Mouse (Mus musculus): ENCODE data around the gene Siva1. TPM values are rescaled to one million over a fixed set of nuclear protein-coding genes. Genes with fewer than 3 reads are reported as not detected.

Siva1 gene
- polyA plus RNA-seq, 1 experiment from 2014 or later, result 129 TPM

- Histone ChIP-seq H3K36me3 (peaks cover 56% of the 10 kb centered on the region), H3K27ac (replicated peaks) (no peak overlapping the region), H3K4me1 (peaks cover 34% of the 10 kb centered on the region), H3K9me3 (no peaks in the 10 kb centered on the region), H3K4me2 (no peak overlapping the region), H3K27me3 (replicated peaks) (no peaks in the 10 kb centered on the region), H3K4me3 (no peak overlapping the region), H3K9ac (0 out of 2 replicates have a peak overlapping the region, but pooled peaks have one; percentile 8)
- 36% methylated on average over 6 of the region's 6 CpGs for WGBS
- no peak for ATAC-seq (ENCODE audit: extremely low read depth, insufficient number of reproducible peaks, low FRiP score, low TSS enrichment)
These were observed 38.7 kb upstream of the Siva1 start for GRCm38 (mm10) chr12:112605766-112606165.

DNA sequence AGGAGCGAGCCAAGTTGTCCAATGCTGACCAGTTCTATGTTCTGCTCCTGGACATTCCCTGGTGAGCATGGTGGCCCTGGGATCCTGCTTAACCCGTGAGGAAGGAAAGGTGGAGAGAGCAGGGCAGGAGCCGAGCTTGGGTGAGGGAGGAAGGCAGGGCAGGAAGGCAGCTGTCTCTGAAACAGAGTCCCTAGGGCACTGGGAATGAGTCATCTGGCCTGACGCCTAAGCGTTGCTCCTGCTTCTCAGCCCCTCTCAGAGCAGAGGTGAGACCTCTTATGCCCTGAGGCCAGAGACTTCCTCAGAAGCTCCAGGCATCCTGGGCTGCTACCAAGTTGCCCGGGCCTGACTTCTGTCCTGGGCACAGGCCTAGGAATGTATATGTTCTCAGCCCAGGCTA lies 37.5 kb upstream of the Siva1 start:
- Histone ChIP-seq H3K36me3 (peaks cover 56% of the 10 kb centered on the region), H3K4me1 (peaks cover 34% of the 10 kb centered on the region), H3K4me2 (no peak overlapping the region), H3K9me3 (no peaks in the 10 kb centered on the region), H3K27me3 (replicated peaks) (no peaks in the 10 kb centered on the region), H3K4me3 (no peak overlapping the region), H3K9ac (no peak overlapping the region), H3K27ac (replicated peaks) (no peak overlapping the region)
- 55% methylated on average over 6 of the region's 6 CpGs for WGBS
- no peak for ATAC-seq (ENCODE audit: extremely low read depth, insufficient number of reproducible peaks, low FRiP score, low TSS enrichment)

- peaks cover 34% of the 10 kb centered on the region for H3K4me1 ChIP-seq
- H3K9ac ChIP-seq, result peak overlapping the region; percentile 50
- H3K4me2 ChIP-seq, result no peak overlapping the region
- peak overlapping the region; percentile 54 for H3K27ac ChIP-seq (replicated peaks)
- no peak overlapping the region for H3K4me3 ChIP-seq
- ATAC-seq (ENCODE audit: extremely low read depth, insufficient number of reproducible peaks, low FRiP score, low TSS enrichment), result no peak
- WGBS, result 71% methylated on average over 10 of the region's 10 CpGs
- H3K27me3 ChIP-seq (replicated peaks), result no peaks in the 10 kb centered on the region
- H3K36me3 ChIP-seq, result peaks cover 42% of the 10 kb centered on the region
- no peaks in the 10 kb centered on the region for H3K9me3 ChIP-seq
These were observed 35.4 kb upstream of the Siva1 start for GRCm38 (mm10) chr12:112609031-112609430.

DNA sequence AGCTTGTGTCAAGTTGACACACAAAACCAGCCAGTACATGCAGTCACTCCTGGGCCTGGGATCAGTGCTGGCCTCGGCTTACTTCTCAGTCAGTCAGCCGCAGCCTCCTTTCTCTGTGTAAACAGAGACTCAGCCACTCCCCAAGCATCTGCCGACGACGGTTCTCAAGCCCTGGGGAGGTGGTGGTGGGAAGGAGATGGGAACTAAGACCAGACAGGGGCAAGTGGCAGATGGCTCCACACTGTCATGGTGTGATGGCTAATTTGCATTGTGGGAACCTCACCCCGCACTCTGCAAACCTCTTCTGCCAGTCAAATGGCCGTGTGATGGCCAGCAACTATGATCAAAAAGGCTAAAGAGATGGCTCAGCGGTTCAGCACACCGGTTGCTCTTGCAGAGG lies 27.8 kb upstream of the Siva1 start:
- no peak overlapping the region for H3K9ac ChIP-seq
- H3K27ac ChIP-seq (replicated peaks), result peak overlapping the region; percentile 95
- H3K4me1 ChIP-seq, result peaks cover 49% of the 10 kb centered on the region
- ATAC-seq (ENCODE audit: extremely low read depth, insufficient number of reproducible peaks, low FRiP score, low TSS enrichment), result no peak
- no peaks in the 10 kb centered on the region for H3K9me3 ChIP-seq
- H3K4me3 ChIP-seq, result no peak overlapping the region
- 58% methylated on average over 9 of the region's 9 CpGs for WGBS
- H3K4me2 ChIP-seq, result no peak overlapping the region
- peaks cover 2% of the 10 kb centered on the region; the same call in 1 of the 2 replicates for H3K36me3 ChIP-seq
- H3K27me3 ChIP-seq (replicated peaks), result peaks cover 22% of the 10 kb centered on the region

GRCm38 (mm10) chr12:112617184-112617583 lies 27.3 kb upstream of the Siva1 start:
- Histone ChIP-seq H3K4me2 (no peak overlapping the region), H3K9ac (no peak overlapping the region), H3K27ac (replicated peaks) (peak overlapping the region; percentile 95), H3K4me1 (peaks cover 54% of the 10 kb centered on the region), H3K4me3 (no peak overlapping the region), H3K27me3 (replicated peaks) (peaks cover 27% of the 10 kb centered on the region), H3K9me3 (no peaks in the 10 kb centered on the region), H3K36me3 (no peaks in the 10 kb centered on the region)
- ATAC-seq (ENCODE audit: extremely low read depth, insufficient number of reproducible peaks, low FRiP score, low TSS enrichment), result no peak
- 62% methylated on average over 11 of the region's 11 CpGs for WGBS

- peak; percentile 56; the same call in 1 of the 2 replicates for ATAC-seq (ENCODE audit: extremely low read depth, insufficient number of reproducible peaks, low FRiP score, low TSS enrichment)
- Histone ChIP-seq H3K4me3 (no peak overlapping the region), H3K27me3 (replicated peaks) (peaks cover 27% of the 10 kb centered on the region), H3K4me2 (peak overlapping the region; percentile 90), H3K4me1 (peaks cover 61% of the 10 kb centered on the region), H3K9me3 (no peaks in the 10 kb centered on the region), H3K27ac (replicated peaks) (peak overlapping the region; percentile 95), H3K9ac (peak overlapping the region; percentile 53), H3K36me3 (no peaks in the 10 kb centered on the region)
- WGBS, result 5% methylated on average over 8 of the region's 8 CpGs
These were observed 26.5 kb upstream of the Siva1 start for GRCm38 (mm10) chr12:112617898-112618380.

GRCm38 (mm10) chr12:112618981-112619685 lies 25.3 kb upstream of the Siva1 start:
- peaks cover 27% of the 10 kb centered on the region for H3K27me3 ChIP-seq (replicated peaks)
- H3K4me3 ChIP-seq, result peak overlapping the region; percentile 64
- no peaks in the 10 kb centered on the region for H3K9me3 ChIP-seq
- H3K4me1 ChIP-seq, result peaks cover 73% of the 10 kb centered on the region
- H3K4me2 ChIP-seq, result peak overlapping the region; percentile 90
- H3K27ac ChIP-seq (replicated peaks), result peak overlapping the region; percentile 95
- ATAC-seq (ENCODE audit: extremely low read depth, insufficient number of reproducible peaks, low FRiP score, low TSS enrichment), result no peak
- H3K36me3 ChIP-seq, result no peaks in the 10 kb centered on the region
- WGBS, result 12% methylated on average over 13 of the region's 13 CpGs
- peak overlapping the region; percentile 92 for H3K9ac ChIP-seq

DNA sequence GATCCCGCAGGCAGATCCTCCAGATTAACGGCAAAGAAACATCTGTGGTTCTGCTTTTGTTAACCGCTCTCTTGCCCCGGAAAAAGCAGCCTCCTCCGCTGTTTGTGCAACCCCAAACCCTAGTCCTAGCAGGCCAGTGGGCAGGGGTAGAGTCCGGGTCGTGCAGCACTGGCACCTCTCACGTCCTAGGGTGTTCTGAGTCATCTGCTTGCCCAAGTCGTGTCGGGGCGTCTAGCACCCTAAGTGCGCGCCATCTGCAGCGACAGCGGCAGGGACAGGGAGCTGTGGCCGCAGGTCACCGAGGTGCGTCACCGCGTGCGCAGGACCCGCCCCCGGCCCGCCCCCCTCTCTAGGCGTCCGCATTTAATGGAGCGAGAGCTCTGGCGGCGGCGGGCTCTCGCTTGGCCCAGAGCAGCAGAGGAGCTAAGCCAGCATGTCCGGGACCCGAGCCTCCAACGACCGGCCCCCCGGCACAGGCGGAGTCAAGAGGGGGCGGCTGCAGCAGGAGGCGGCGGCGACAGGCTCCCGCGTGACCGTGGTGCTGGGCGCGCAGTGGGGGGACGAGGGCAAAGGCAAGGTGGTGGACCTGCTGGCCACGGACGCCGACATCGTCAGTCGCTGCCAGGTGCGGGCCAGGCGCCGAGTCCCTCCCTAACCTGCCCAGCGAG lies 24.7 kb upstream of the Siva1 start, which contains the start of gene Adssl1:
Gene Adssl1 (plus strand): TSS at position 360 of the 668 bp plus-strand sequence.
- H3K36me3 ChIP-seq, result no peaks in the 10 kb centered on the region
- under 1% methylated on average over 56 of the region's 56 CpGs for WGBS
- H3K4me2 ChIP-seq, result peak within 1 kb of the TSS; percentile 90
- H3K4me3 ChIP-seq, result peak within 1 kb of the TSS; percentile 64
- peaks cover 27% of the 10 kb centered on the region for H3K27me3 ChIP-seq (replicated peaks)
- H3K4me1 ChIP-seq, result peaks cover 72% of the 10 kb centered on the region
- ATAC-seq (ENCODE audit: extremely low read depth, insufficient number of reproducible peaks, low FRiP score, low TSS enrichment), result peak; percentile 44; the same call in 1 of the 2 replicates
- H3K9ac ChIP-seq, result peak within 1 kb of the TSS; percentile 92
- H3K27ac ChIP-seq (replicated peaks), result peak within 1 kb of the TSS; percentile 95
- no peaks in the 10 kb centered on the region for H3K9me3 ChIP-seq

GRCm38 (mm10) chr12:112620354-112621061 lies 24.0 kb upstream of the Siva1 start:
- H3K4me1 ChIP-seq, result peaks cover 68% of the 10 kb centered on the region
- 8% methylated on average over 16 of the region's 16 CpGs for WGBS

GRCm38 (mm10) chr12:112621900-112622299 lies 22.6 kb upstream of the Siva1 start:
- H3K4me2 ChIP-seq, result peak overlapping the region; percentile 90
- no peaks in the 10 kb centered on the region for H3K36me3 ChIP-seq
- H3K27me3 ChIP-seq (replicated peaks), result peaks cover 27% of the 10 kb centered on the region
- no peak for ATAC-seq (ENCODE audit: extremely low read depth, insufficient number of reproducible peaks, low FRiP score, low TSS enrichment)
- peak overlapping the region; percentile 92 for H3K9ac ChIP-seq
- H3K9me3 ChIP-seq, result no peaks in the 10 kb centered on the region
- no peak overlapping the region for H3K4me3 ChIP-seq
- no peak overlapping the region for H3K27ac ChIP-seq (replicated peaks)
- H3K4me1 ChIP-seq, result peaks cover 78% of the 10 kb centered on the region
- WGBS, result 73% methylated on average over 3 of the region's 3 CpGs

More at GRCm38 (mm10) chr12:112620354-112621061, 24.0 kb upstream of the Siva1 start:
- 0 out of 2 replicates have a peak, but pooled peaks have one; percentile 2 for ATAC-seq (ENCODE audit: extremely low read depth, insufficient number of reproducible peaks, low FRiP score, low TSS enrichment)
- peak overlapping the region; percentile 95 for H3K27ac ChIP-seq (replicated peaks)
- H3K9ac ChIP-seq, result peak overlapping the region; percentile 92
- H3K4me3 ChIP-seq, result peak overlapping the region; percentile 64
- no peaks in the 10 kb centered on the region for H3K9me3 ChIP-seq
- H3K4me2 ChIP-seq, result peak overlapping the region; percentile 90
- no peaks in the 10 kb centered on the region for H3K36me3 ChIP-seq
- peaks cover 27% of the 10 kb centered on the region for H3K27me3 ChIP-seq (replicated peaks)

DNA sequence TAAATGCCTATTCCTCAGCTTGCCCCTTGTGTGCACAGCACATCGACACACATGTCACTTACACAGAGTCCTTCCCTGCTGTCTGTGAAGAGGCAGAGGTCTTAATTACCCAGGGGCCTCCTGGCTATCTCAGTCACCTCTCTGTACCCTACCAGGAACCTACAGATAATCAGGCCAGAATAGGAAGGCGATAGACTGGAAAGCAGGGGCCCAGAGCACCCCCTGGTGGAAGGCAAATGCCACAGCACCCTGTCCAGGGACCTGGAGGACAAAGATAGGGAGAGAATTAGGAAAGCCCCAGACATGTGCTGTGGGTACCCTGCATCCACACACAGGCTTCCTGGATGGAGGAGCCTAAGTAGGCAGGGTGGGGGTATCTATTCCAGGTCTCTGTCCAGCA lies 20.7 kb upstream of the Siva1 start:
- Histone ChIP-seq H3K27ac (replicated peaks) (peak overlapping the region; percentile 62), H3K4me1 (peaks cover 78% of the 10 kb centered on the region), H3K36me3 (no peaks in the 10 kb centered on the region), H3K4me3 (no peak overlapping the region), H3K4me2 (no peak overlapping the region; the same call in 1 of the 2 replicates), H3K9me3 (no peaks in the 10 kb centered on the region), H3K27me3 (replicated peaks) (peaks cover 27% of the 10 kb centered on the region), H3K9ac (peak overlapping the region; percentile 12)
- no peak for ATAC-seq (ENCODE audit: extremely low read depth, insufficient number of reproducible peaks, low FRiP score, low TSS enrichment)
- 21% methylated on average over 2 of the region's 2 CpGs for WGBS

All from heart, embryonic 13.5 days (tissue).